Mouse (Mus musculus): ENCODE measurements around the gene Klf7. TPM values are rescaled to one million over a fixed set of nuclear protein-coding genes. Genes with fewer than 3 reads are reported as not detected.

The Klf7 gene
- polyA plus RNA-seq, 1 experiment: 3.9 TPM

GRCm38 (mm10) chr1:63998139-63998538, 123.9 kb downstream of the Klf7 start:
- no peak overlapping the region for H3K4me2 ChIP-seq (ENCODE audit: low read depth)
- no peaks in the 10 kb centered on the region for H3K36me3 ChIP-seq (ENCODE audit: control insufficient read depth, insufficient read depth)
- no peak for TF ChIP-seq MYOD1 (IDR thresholded peaks at IDR 0.05; ENCODE audit: control insufficient read depth in 1 of 3, insufficient read length in 2 of 3, low read depth in 2 of 3)
- no peak for TF ChIP-seq POLR2AphosphoS2 (IDR thresholded peaks at IDR 0.05; ENCODE audit: insufficient read length, low read depth)
- TF ChIP-seq MAX (IDR thresholded peaks at IDR 0.05; ENCODE audit: low read depth): no peak
- TF ChIP-seq E2F4 (IDR thresholded peaks at IDR 0.05; ENCODE audit: insufficient read depth): no peak
- no peak for TF ChIP-seq CEBPB (IDR thresholded peaks at IDR 0.05; ENCODE audit: insufficient read depth, poor library complexity, severe bottlenecking)
- no peak for TF ChIP-seq TCF12 (IDR thresholded peaks at IDR 0.05; ENCODE audit: insufficient read depth, poor library complexity, severe bottlenecking)
- no peak for TF ChIP-seq USF1 (IDR thresholded peaks at IDR 0.05; ENCODE audit: low read depth)
- no peak for TF ChIP-seq POLR2A (IDR thresholded peaks at IDR 0.05; ENCODE audit: insufficient read length, low read depth)
- TF ChIP-seq SRF (IDR thresholded peaks at IDR 0.05; ENCODE audit: control insufficient read depth, insufficient read length, low read depth): no peak
- TF ChIP-seq TCF3 (IDR thresholded peaks at IDR 0.05; ENCODE audit: insufficient read length, low read depth): no peak
- TF ChIP-seq MYOG (IDR thresholded peaks at IDR 0.05; ENCODE audit: control insufficient read depth in 1 of 3, insufficient read depth in 1 of 3, insufficient read length in 2 of 3, low read depth in 2 of 3): no peak
- H3ac ChIP-seq (ENCODE audit: control insufficient read depth, insufficient read length): no peak overlapping the region
- no peak overlapping the region for H3K4me3 ChIP-seq
- H3K27me3 ChIP-seq (ENCODE audit: control insufficient read depth, insufficient read depth, insufficient read length): no peaks in the 10 kb centered on the region
- H3K79me2 ChIP-seq (ENCODE audit: control insufficient read depth, insufficient read depth): no peaks in the 10 kb centered on the region

- Histone ChIP-seq H3K4me2 (ENCODE audit: low read depth) (no peak overlapping the region), H3K27me3 (ENCODE audit: control insufficient read depth, insufficient read depth, insufficient read length) (no peaks in the 10 kb centered on the region), H3K79me2 (ENCODE audit: control insufficient read depth, insufficient read depth) (no peaks in the 10 kb centered on the region), H3K36me3 (ENCODE audit: control insufficient read depth, insufficient read depth) (no peaks in the 10 kb centered on the region), H3ac (ENCODE audit: control insufficient read depth, insufficient read length) (no peak overlapping the region), H3K4me3 (no peak overlapping the region)
- TF ChIP-seq MYOD1 (IDR thresholded peaks at IDR 0.05; ENCODE audit: control insufficient read depth in 1 of 3, insufficient read length in 2 of 3, low read depth in 2 of 3): no peak
- TF ChIP-seq POLR2AphosphoS2 (IDR thresholded peaks at IDR 0.05; ENCODE audit: insufficient read length, low read depth): no peak
- no peak for TF ChIP-seq MAX (IDR thresholded peaks at IDR 0.05; ENCODE audit: low read depth)
- TF ChIP-seq POLR2A (IDR thresholded peaks at IDR 0.05; ENCODE audit: insufficient read length, low read depth): no peak
- no peak for TF ChIP-seq SRF (IDR thresholded peaks at IDR 0.05; ENCODE audit: control insufficient read depth, insufficient read length, low read depth)
- no peak for TF ChIP-seq TCF3 (IDR thresholded peaks at IDR 0.05; ENCODE audit: insufficient read length, low read depth)
- TF ChIP-seq REST (IDR thresholded peaks at IDR 0.05; ENCODE audit: insufficient read depth, insufficient read length): no peak
- no peak for TF ChIP-seq USF1 (IDR thresholded peaks at IDR 0.05; ENCODE audit: low read depth)
- no peak for TF ChIP-seq CEBPB (IDR thresholded peaks at IDR 0.05; ENCODE audit: insufficient read depth, poor library complexity, severe bottlenecking)
- TF ChIP-seq E2F4 (IDR thresholded peaks at IDR 0.05; ENCODE audit: insufficient read depth): no peak
- no peak for TF ChIP-seq TCF12 (IDR thresholded peaks at IDR 0.05; ENCODE audit: insufficient read depth, poor library complexity, severe bottlenecking)
- no peak for TF ChIP-seq MYOG (IDR thresholded peaks at IDR 0.05; ENCODE audit: control insufficient read depth in 1 of 3, insufficient read depth in 1 of 3, insufficient read length in 2 of 3, low read depth in 2 of 3)
Measured at GRCm38 (mm10) chr1:63995828-63996227, 126.3 kb downstream of the Klf7 start.

GRCm38 (mm10) chr1:63995137-63995492, 127.0 kb downstream of the Klf7 start:
- Histone ChIP-seq H3K79me2 (ENCODE audit: control insufficient read depth, insufficient read depth) (no peaks in the 10 kb centered on the region), H3K4me3 (no peak overlapping the region), H3K36me3 (ENCODE audit: control insufficient read depth, insufficient read depth) (no peaks in the 10 kb centered on the region), H3ac (ENCODE audit: control insufficient read depth, insufficient read length) (no peak overlapping the region), H3K27me3 (ENCODE audit: control insufficient read depth, insufficient read depth, insufficient read length) (no peaks in the 10 kb centered on the region), H3K4me2 (ENCODE audit: low read depth) (peak overlapping the region; percentile 49)
- TF ChIP-seq MYOD1 (IDR thresholded peaks at IDR 0.05; ENCODE audit: control insufficient read depth in 1 of 3, insufficient read length in 2 of 3, low read depth in 2 of 3) (no peak), REST (IDR thresholded peaks at IDR 0.05; ENCODE audit: insufficient read depth, insufficient read length) (no peak), CEBPB (IDR thresholded peaks at IDR 0.05; ENCODE audit: insufficient read depth, poor library complexity, severe bottlenecking) (no peak), MAX (IDR thresholded peaks at IDR 0.05; ENCODE audit: low read depth) (no peak), MYOG (IDR thresholded peaks at IDR 0.05; ENCODE audit: control insufficient read depth in 1 of 3, insufficient read depth in 1 of 3, insufficient read length in 2 of 3, low read depth in 2 of 3) (no peak), USF1 (IDR thresholded peaks at IDR 0.05; ENCODE audit: low read depth) (no peak), POLR2AphosphoS2 (IDR thresholded peaks at IDR 0.05; ENCODE audit: insufficient read length, low read depth) (no peak), TCF3 (IDR thresholded peaks at IDR 0.05; ENCODE audit: insufficient read length, low read depth) (no peak), SRF (IDR thresholded peaks at IDR 0.05; ENCODE audit: control insufficient read depth, insufficient read length, low read depth) (no peak), E2F4 (IDR thresholded peaks at IDR 0.05; ENCODE audit: insufficient read depth) (no peak)

GRCm38 (mm10) chr1:63994248-63995136, 127.6 kb downstream of the Klf7 start:
- no peaks in the 10 kb centered on the region for H3K27me3 ChIP-seq (ENCODE audit: control insufficient read depth, insufficient read depth, insufficient read length)
- H3K4me3 ChIP-seq: no peak overlapping the region
- no peaks in the 10 kb centered on the region for H3K36me3 ChIP-seq (ENCODE audit: control insufficient read depth, insufficient read depth)
- no peaks in the 10 kb centered on the region for H3K79me2 ChIP-seq (ENCODE audit: control insufficient read depth, insufficient read depth)
- no peak overlapping the region for H3ac ChIP-seq (ENCODE audit: control insufficient read depth, insufficient read length)
- peak overlapping the region; percentile 49 for H3K4me2 ChIP-seq (ENCODE audit: low read depth)
- TF ChIP-seq USF1 (IDR thresholded peaks at IDR 0.05; ENCODE audit: low read depth) (no peak), CEBPB (IDR thresholded peaks at IDR 0.05; ENCODE audit: insufficient read depth, poor library complexity, severe bottlenecking) (no peak), MYOG (IDR thresholded peaks at IDR 0.05; ENCODE audit: control insufficient read depth in 1 of 3, insufficient read depth in 1 of 3, insufficient read length in 2 of 3, low read depth in 2 of 3) (no peak), TCF12 (IDR thresholded peaks at IDR 0.05; ENCODE audit: insufficient read depth, poor library complexity, severe bottlenecking) (no peak), TCF3 (IDR thresholded peaks at IDR 0.05; ENCODE audit: insufficient read length, low read depth) (no peak), REST (IDR thresholded peaks at IDR 0.05; ENCODE audit: insufficient read depth, insufficient read length) (no peak), POLR2A (IDR thresholded peaks at IDR 0.05; ENCODE audit: insufficient read length, low read depth) (no peak), E2F4 (IDR thresholded peaks at IDR 0.05; ENCODE audit: insufficient read depth) (no peak), MYOD1 (IDR thresholded peaks at IDR 0.05; ENCODE audit: control insufficient read depth in 1 of 3, insufficient read length in 2 of 3, low read depth in 2 of 3) (no peak), SRF (IDR thresholded peaks at IDR 0.05; ENCODE audit: control insufficient read depth, insufficient read length, low read depth) (no peak), MAX (IDR thresholded peaks at IDR 0.05; ENCODE audit: low read depth) (no peak), POLR2AphosphoS2 (IDR thresholded peaks at IDR 0.05; ENCODE audit: insufficient read length, low read depth) (no peak)
